Comparison of ENCODE assay signal across 17 mouse cellular contexts in the genomic region with DNA sequence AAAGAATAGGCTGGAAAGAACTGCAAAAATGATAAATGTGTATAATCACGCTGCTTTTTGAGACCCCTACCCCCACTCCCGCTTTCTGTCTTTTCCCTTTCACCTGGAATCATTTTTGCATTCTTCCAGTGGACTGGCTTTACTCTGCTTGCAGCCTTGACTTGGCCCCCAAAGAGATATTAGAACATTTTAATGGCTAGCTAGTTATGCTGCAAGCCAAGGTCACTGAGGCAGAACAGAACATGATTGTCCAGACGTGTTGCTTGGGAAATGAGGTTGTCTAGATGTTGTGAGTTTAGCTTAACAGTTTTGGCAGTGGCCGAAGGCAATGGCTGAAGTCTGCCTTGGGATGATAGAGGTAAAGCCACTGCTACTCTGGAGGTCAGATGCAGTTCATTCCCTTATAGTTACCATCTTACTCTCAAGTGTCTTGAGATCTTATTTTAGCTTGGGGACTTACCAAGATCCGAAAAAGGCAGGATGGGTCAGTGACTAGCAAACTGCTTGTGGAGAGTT.
"Had no signal": no experiment of that assay in that cellular context is flagged by ENCODE, and none has a peak within 500 bp of the region (broad histone marks: within the 10 kb centered on the region; RNA-seq: fewer than 3 reads in every experiment).

No protein-coding gene starts in this region.

- DNase-seq: kidney, adult 18-20 months; kidney, postnatal 10 days; kidney, postnatal 36 days; layer of hippocampus, postnatal 36 days; liver, embryonic 13.5 days; lung, adult 2 months; lung, postnatal 14 days; lung, postnatal 4 days; midbrain, embryonic 14.5 days; retina, postnatal 1 day; thymus, postnatal 25 days had no signal

- H3K36me3 ChIP-seq: kidney, embryonic 15.5 days; limb, embryonic 12.5 days; liver, embryonic 13.5 days; neural tube, embryonic 13.5 days had no signal

- H3K4me1 ChIP-seq: liver, embryonic 13.5 days; neural tube, embryonic 13.5 days had no signal

- H3K4me3 ChIP-seq: kidney, embryonic 15.5 days; left cerebral cortex, adult 2 months; limb, embryonic 12.5 days; liver, embryonic 13.5 days; myocyte; neural tube, embryonic 13.5 days had no signal

- H3K9me3 ChIP-seq: kidney, embryonic 15.5 days; limb, embryonic 12.5 days; liver, embryonic 13.5 days; neural tube, embryonic 13.5 days had no signal

- H3K27ac ChIP-seq: kidney, embryonic 15.5 days; left cerebral cortex, adult 2 months; limb, embryonic 12.5 days; liver, embryonic 13.5 days; neural tube, embryonic 13.5 days had no signal

- H3K4me2 ChIP-seq: kidney, embryonic 15.5 days; limb, embryonic 12.5 days; liver, embryonic 13.5 days; midbrain, embryonic 11.5 days; neural tube, embryonic 13.5 days had no signal

- H3K9ac ChIP-seq: kidney, embryonic 15.5 days; limb, embryonic 12.5 days; liver, embryonic 13.5 days; neural tube, embryonic 13.5 days had no signal

- H3K27me3 ChIP-seq: kidney, embryonic 15.5 days; liver, embryonic 13.5 days; neural tube, embryonic 13.5 days had no signal
